Mouse (Mus musculus) cortical plate, adult 2 months (tissue): ENCODE data around the gene Rhof.

Source experiments
- CTCF ChIP-seq: fragments of 200-500 bp; IDR thresholded peaks from 2 replicates; pipeline ENCODE4 v1.5.1; 2011; ENCODE audit warnings: mild to moderate bottlenecking, control low read depth, low read length; ENCODE audit not compliant: insufficient read depth; ENCODE audit errors: extremely low read depth
- POLR2A ChIP-seq: fragments of 200-500 bp; IDR thresholded peaks from 2 replicates; pipeline ENCODE4 v1.6.1; 2011; ENCODE audit warnings: mild to moderate bottlenecking, low read length, control low read depth; ENCODE audit not compliant: insufficient read depth; ENCODE audit errors: extremely low read depth

DNA sequence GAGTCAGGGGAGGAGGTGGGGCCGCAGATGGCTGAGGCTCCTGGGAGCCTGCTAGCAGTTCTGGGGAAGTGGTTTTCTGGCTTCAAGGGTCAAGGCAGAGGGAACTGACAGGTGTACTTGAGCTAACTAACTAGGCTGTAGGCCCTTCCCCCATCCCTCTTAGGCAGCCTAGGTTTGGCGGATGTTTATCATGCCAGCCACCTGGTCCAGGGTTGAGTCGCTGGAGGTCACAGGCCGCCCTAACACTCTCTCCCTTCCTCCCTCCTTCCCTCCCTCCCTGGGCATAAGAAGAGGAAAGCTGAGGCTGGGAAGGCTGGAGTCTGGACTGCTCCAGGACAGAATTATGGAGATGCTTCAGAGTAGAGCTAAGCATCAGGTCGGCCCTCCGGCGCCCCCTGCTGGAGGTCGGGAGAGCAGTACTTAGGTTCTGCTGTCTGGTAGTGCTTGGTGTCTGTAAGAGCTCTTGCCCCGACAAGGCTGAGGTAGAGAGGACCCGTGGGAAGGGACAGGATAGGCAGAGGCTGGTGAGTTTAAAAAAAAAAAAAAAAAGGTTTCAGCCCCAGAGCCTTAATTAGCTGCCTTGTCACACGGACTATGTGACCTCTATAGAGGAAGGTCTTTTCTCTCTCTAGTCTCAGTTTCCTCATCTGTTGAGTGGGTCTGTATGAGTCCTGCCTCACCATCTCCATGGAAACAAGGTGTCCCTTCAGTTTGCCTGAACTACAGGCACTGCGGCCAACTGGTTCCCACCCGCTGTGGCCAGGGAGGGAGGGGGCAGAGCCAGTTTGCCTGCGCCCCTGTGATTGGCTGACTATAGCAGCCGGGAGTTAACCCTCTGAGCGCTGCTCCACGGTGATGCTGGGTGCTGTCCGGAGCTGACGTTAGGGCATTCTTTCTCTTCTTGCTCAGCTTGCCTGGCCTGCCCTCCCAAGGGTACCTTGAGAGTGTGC is 17.2 kb upstream of the Rhof start:
- TF ChIP-seq CTCF (peak; percentile 84), POLR2A (no peak)
